Mouse (Mus musculus) cerebellum, adult 2 months (tissue): ENCODE data around the gene Ahsa1. TPM values are rescaled to one million over a fixed set of nuclear protein-coding genes. Genes with fewer than 3 reads are reported as not detected.
"Not testable (repeated sequence)": the region's sequence is repeated elsewhere in the genome, so short reads cannot be mapped to it uniquely, and the experiment has no call there.

Source experiments
- DNase-seq, 2 experiments: peaks; one replicate each; pipeline ENCODE4 v3.0.0; 2021
- H3K27ac ChIP-seq: fragments of 200-500 bp; 2 replicates; pipeline ENCODE4 v1.5.1; 2012; ENCODE audit warnings: low read length, control low read depth, inconsistent platforms; ENCODE audit not compliant: insufficient read depth
- H3K27me3 ChIP-seq: fragments of 200-500 bp; 2 replicates; pipeline ENCODE4 v1.6.1; 2012; ENCODE audit warnings: inconsistent platforms, mild to moderate bottlenecking, low read length, moderate library complexity; ENCODE audit not compliant: control insufficient read depth, insufficient read depth
- H3K4me1 ChIP-seq: fragments of 200-500 bp; 2 replicates; pipeline ENCODE4 v1.6.1; 2011; ENCODE audit warnings: low read length; ENCODE audit not compliant: control insufficient read depth, insufficient read depth
- H3K4me3 ChIP-seq: fragments of 200-500 bp; replicated peaks from 2 replicates; pipeline ENCODE3; 2011; ENCODE audit warnings: mild to moderate bottlenecking, low read depth, low read length, control low read depth; ENCODE audit not compliant: insufficient read depth
- CTCF ChIP-seq: fragments of 200-500 bp; IDR thresholded peaks from 2 replicates; pipeline ENCODE4 v1.5.1; 2011; ENCODE audit warnings: low read depth, mild to moderate bottlenecking, control low read depth, low read length, moderate library complexity, borderline replicate concordance; ENCODE audit not compliant: insufficient read depth
- POLR2A ChIP-seq: fragments of 200-500 bp; IDR thresholded peaks from 2 replicates; pipeline ENCODE4 v1.6.1; 2011; ENCODE audit warnings: low read length, control low read depth, borderline replicate concordance; ENCODE audit not compliant: insufficient read depth
- WGBS: fragments of 180-500 bp; shearing (Covaris S2); methylation state at CpG from one replicate; pipeline ENCODE4 v1.1.7; 2018; 5-methylcytosine and 5-hydroxymethylcytosine counted together
- polyA plus RNA-seq: library from polyadenylated mRNA; depleted of rRNA; stranded (reverse); fragments of >200 nt; gene quantifications from 2 replicates; pipeline ENCODE4 v1.2.3, GENCODE M21; 2012; rRNA removed

The Ahsa1 gene
- polyA plus RNA-seq, 1 experiment = 246 TPM

- Histone ChIP-seq H3K27me3 (no peaks in the 10 kb centered on the region), H3K4me3 (no peak overlapping the region), H3K27ac (no peak overlapping the region), H3K4me1 (peaks cover 9% of the 10 kb centered on the region; the same call in 1 of the 2 replicates)
- peak; percentile 50 to 55 for DNase-seq
- WGBS = 9% methylated on average over 13 of the region's 13 CpGs
- no peak for TF ChIP-seq POLR2A
Observed at GRCm38 (mm10) chr12:87305767-87306583, 39.7 kb downstream of the Ahsa1 start.

GRCm38 (mm10) chr12:87306584-87306844 is 40.2 kb downstream of the Ahsa1 start:
- H3K4me1 ChIP-seq, DNase-seq, H3K4me3 ChIP-seq, H3K27me3 ChIP-seq, H3K27ac ChIP-seq: not testable (repeated sequence)
- 49% methylated on average over 4 of the region's 4 CpGs for WGBS

- TF ChIP-seq CTCF (no peak), POLR2A (no peak)
- no peak for DNase-seq
- no peak overlapping the region for H3K4me3 ChIP-seq
- 66% methylated on average over 2 of the region's 2 CpGs for WGBS
- H3K4me1 ChIP-seq = no peaks in the 10 kb centered on the region
- no peaks in the 10 kb centered on the region for H3K27me3 ChIP-seq
- no peak overlapping the region for H3K27ac ChIP-seq
Observed at GRCm38 (mm10) chr12:87313098-87313497, 46.8 kb downstream of the Ahsa1 start.

GRCm38 (mm10) chr12:87317951-87318350 is 51.7 kb downstream of the Ahsa1 start:
- Histone ChIP-seq H3K4me3 (no peak overlapping the region), H3K27ac (no peak overlapping the region), H3K27me3 (no peaks in the 10 kb centered on the region), H3K4me1 (no peaks in the 10 kb centered on the region)
- TF ChIP-seq POLR2A (no peak), CTCF (no peak)
- 82% methylated on average over 1 of the region's 1 CpGs for WGBS
- no peak for DNase-seq

GRCm38 (mm10) chr12:87319229-87319628 is 53.0 kb downstream of the Ahsa1 start:
- no peak overlapping the region for H3K4me3 ChIP-seq

More at GRCm38 (mm10) chr12:87319229-87319628, 53.0 kb downstream of the Ahsa1 start:
- TF ChIP-seq CTCF = no peak
- no peak for TF ChIP-seq POLR2A
- 87% methylated on average over 3 of the region's 3 CpGs for WGBS
- Histone ChIP-seq H3K4me1 (no peaks in the 10 kb centered on the region), H3K27ac (no peak overlapping the region), H3K27me3 (no peaks in the 10 kb centered on the region)
- no peak for DNase-seq

Other genes starting within 250 kb of the Ahsa1 start
- gene Tmem63c, start 245.1 kb upstream of the Ahsa1 start, polyA plus RNA-seq = 55.9 and 71.0 TPM in 2 replicates
- 3.8 and 5.0 TPM in 2 replicates for gene Ngb, start 163.9 kb upstream of the Ahsa1 start, polyA plus RNA-seq
- gene Gstz1, start 119.3 kb upstream of the Ahsa1 start, polyA plus RNA-seq = 64.1 and 69.4 TPM in 2 replicates
- 21.9 and 22.4 TPM in 2 replicates for gene Pomt2, start 118.5 kb upstream of the Ahsa1 start, polyA plus RNA-seq
- 1.9 and 2.0 TPM in 2 replicates for gene Samd15, start 66.8 kb upstream of the Ahsa1 start, polyA plus RNA-seq
- gene Tmed8, start 66.0 kb upstream of the Ahsa1 start, polyA plus RNA-seq = 22.1 and 23.5 TPM in 2 replicates
- 1.5 and 2.0 TPM in 2 replicates for gene Noxred1, start 27.7 kb upstream of the Ahsa1 start, polyA plus RNA-seq
- 58.2 and 60.3 TPM in 2 replicates for gene Vipas39, start 223 bp upstream of the Ahsa1 start, polyA plus RNA-seq
- 0.21 and 0.26 TPM in 2 replicates for gene Ism2, start 33.2 kb downstream of the Ahsa1 start, polyA plus RNA-seq
- 23.3 and 25.2 TPM in 2 replicates for gene Sptlc2, start 121.9 kb downstream of the Ahsa1 start, polyA plus RNA-seq
- gene Slirp, start 177.4 kb downstream of the Ahsa1 start, polyA plus RNA-seq = 82.7 and 86.7 TPM in 2 replicates
- gene Alkbh1, start 177.5 kb downstream of the Ahsa1 start, polyA plus RNA-seq = 18.3 and 22.0 TPM in 2 replicates
- gene Snw1, start 205.8 kb downstream of the Ahsa1 start, polyA plus RNA-seq = 46.3 and 50.7 TPM in 2 replicates
- gene Gm5788, start 228.2 kb downstream of the Ahsa1 start, polyA plus RNA-seq = not detected in 2 replicates
- not detected in 2 replicates for gene Gm8300, start 247.8 kb downstream of the Ahsa1 start, polyA plus RNA-seq